Mouse (Mus musculus) thymus, adult 2 months (tissue): ENCODE results near the gene Il18.

Source experiments
- CTCF ChIP-seq: fragments of 200-500 bp; IDR thresholded peaks from 2 replicates; pipeline ENCODE4 v1.5.1; 2012; ENCODE audit warnings: mild to moderate bottlenecking, control low read depth, low read length, moderate library complexity, borderline replicate concordance; ENCODE audit not compliant: control insufficient read depth, poor library complexity, insufficient read depth; ENCODE audit errors: extremely low read depth
- POLR2A ChIP-seq: fragments of 200-500 bp; IDR thresholded peaks from 2 replicates; pipeline ENCODE4 v1.6.1; 2012; ENCODE audit warnings: mild to moderate bottlenecking, low read length, control low read depth, moderate library complexity; ENCODE audit not compliant: control insufficient read depth, poor library complexity, insufficient read depth; ENCODE audit errors: extremely low read depth

DNA sequence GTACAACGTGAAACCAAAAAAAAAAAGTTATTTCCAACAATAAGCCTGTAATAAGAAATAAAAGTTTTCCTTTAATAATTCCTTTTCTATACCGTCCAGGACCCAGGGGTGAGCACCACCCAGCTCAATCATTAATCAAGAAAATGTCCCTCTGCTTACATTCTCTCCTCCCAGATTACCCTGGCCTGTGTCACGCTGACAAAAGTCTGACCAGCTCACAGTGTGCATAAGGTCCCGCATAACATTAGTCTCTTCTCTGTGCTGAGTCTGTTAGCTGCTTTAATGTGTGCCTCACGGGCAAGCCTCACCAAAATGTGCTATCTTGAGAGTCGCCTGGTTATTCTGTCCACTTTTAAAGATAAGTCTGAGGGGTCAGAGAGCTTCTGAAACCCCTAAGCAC is 49.2 kb upstream of the Il18 start:
- TF ChIP-seq CTCF (no peak), POLR2A (no peak)
